Mouse (Mus musculus) left cerebral cortex, postnatal 25 days (tissue): ENCODE measurements around the gene Cyp4x1. TPM values are rescaled to one million over a fixed set of nuclear protein-coding genes. Genes with fewer than 3 reads are reported as not detected.
"Not testable (repeated sequence)": the region's sequence is repeated elsewhere in the genome, so short reads cannot be mapped to it uniquely, and the experiment has no call there.

Experiments used
- DNase-seq, 2 experiments: peaks; one replicate each; pipeline ENCODE4 v3.0.0; 2022; ENCODE audit warnings: low spot score in 2 of 2, mixed read lengths in 1 of 2
- intact Hi-C: fragments of 180-260 bp; cut with DNase I; formaldehyde crosslinking; loops from one replicate; pipeline ENCODE4 v1.15.1; 2025
- total RNA-seq, 2 experiments: library from RNA; stranded (reverse); gene quantifications; 2 replicates each; pipeline ENCODE4 v1.2.3; 2021

The Cyp4x1 gene
- total RNA-seq = 10 to 100 TPM; 11.6 to 13.8 TPM

GRCm38 (mm10) chr4:115133621-115134295 is at the start of gene Cyp4x1:
Gene Cyp4x1, minus strand, starts transcription at chr4:115134281.
- intact Hi-C loops = loop anchor here (2.0 kb wide), 1 partner anchor 31 kb away; no protein-coding TSS in a partner anchor
- DNase-seq = peak; percentile 75 to 86

- intact Hi-C loops, DNase-seq: not testable (repeated sequence)
Measured at GRCm38 (mm10) chr4:115176201-115176600, 42.1 kb upstream of the Cyp4x1 start.

- no peak for DNase-seq
- intact Hi-C loops = no loop called here
Measured at GRCm38 (mm10) chr4:115174694-115175353, 40.7 kb upstream of the Cyp4x1 start.

- DNase-seq, intact Hi-C loops: not testable (repeated sequence)
Measured at GRCm38 (mm10) chr4:115158963-115159362, 24.9 kb upstream of the Cyp4x1 start.

GRCm38 (mm10) chr4:115154723-115155122 is 20.6 kb upstream of the Cyp4x1 start:
- DNase-seq = no peak
- intact Hi-C loops = no loop called here

GRCm38 (mm10) chr4:115134296-115134630 is 182 bp upstream of the Cyp4x1 start:
- no peak for DNase-seq
- intact Hi-C loops = loop anchor here (2.0 kb wide), 1 partner anchor 31 kb away; no protein-coding TSS in a partner anchor

- peak; percentile 32 to 50 for DNase-seq
- intact Hi-C loops = no loop called here
Measured at GRCm38 (mm10) chr4:115133085-115133484, 996 bp downstream of the Cyp4x1 start.

- no peak for DNase-seq
- intact Hi-C loops = no loop called here
Measured at GRCm38 (mm10) chr4:115124713-115125112, 9.4 kb downstream of the Cyp4x1 start.

- intact Hi-C loops = no loop called here
- DNase-seq = no peak
Measured at GRCm38 (mm10) chr4:115123507-115123906, 10.6 kb downstream of the Cyp4x1 start.

- intact Hi-C loops = no loop called here
- DNase-seq = no peak
Measured at GRCm38 (mm10) chr4:115121608-115122007, 12.5 kb downstream of the Cyp4x1 start.

GRCm38 (mm10) chr4:115121162-115121561 is 12.9 kb downstream of the Cyp4x1 start:
- intact Hi-C loops = no loop called here
- DNase-seq = no peak

GRCm38 (mm10) chr4:115119642-115120041 is 14.4 kb downstream of the Cyp4x1 start:
- intact Hi-C loops = no loop called here
- no peak for DNase-seq

- no peak for DNase-seq
- intact Hi-C loops = no loop called here
Measured at GRCm38 (mm10) chr4:115113266-115113665, 20.8 kb downstream of the Cyp4x1 start.

GRCm38 (mm10) chr4:115111167-115111566 is 22.9 kb downstream of the Cyp4x1 start:
- no peak for DNase-seq
- intact Hi-C loops = no loop called here

- intact Hi-C loops = loop anchor here (1.0 to 2.0 kb wide), 2 partner anchors 31 to 606 kb away; partner anchors contain the start of gene Cyp4x1
Measured at GRCm38 (mm10) chr4:115103510-115103909, 30.6 kb downstream of the Cyp4x1 start.

GRCm38 (mm10) chr4:115101682-115102081 is 32.4 kb downstream of the Cyp4x1 start:
- peak; percentile 80 to 84 for DNase-seq
- intact Hi-C loops = loop anchor here (2.0 kb wide), 1 partner anchor 33 kb away; the partner anchor contains the start of gene Cyp4x1

More at GRCm38 (mm10) chr4:115103510-115103909, 30.6 kb downstream of the Cyp4x1 start:
- peak; percentile 24 to 81 for DNase-seq

GRCm38 (mm10) chr4:115097146-115097496 is 37.0 kb downstream of the Cyp4x1 start:
- intact Hi-C loops = loop anchor here (5.0 kb wide), 1 partner anchor 100 kb away; no protein-coding TSS in a partner anchor
- peak in 1 of 2 experiments; percentile 17 for DNase-seq

- DNase-seq = no peak
- intact Hi-C loops = loop anchor here (5.0 kb wide), 1 partner anchor 99 kb away; no protein-coding TSS in a partner anchor
Measured at GRCm38 (mm10) chr4:115096435-115097145, 37.5 kb downstream of the Cyp4x1 start.

GRCm38 (mm10) chr4:115095671-115096434 is 38.2 kb downstream of the Cyp4x1 start:
- intact Hi-C loops = loop anchor here (5.0 kb wide), 1 partner anchor 99 kb away; no protein-coding TSS in a partner anchor
- no peak for DNase-seq
